Mouse (Mus musculus) myocyte (in vitro differentiated cells): Measurements from ENCODE around the gene Rapgef6.
A peak's percentile ranks its signal among the peaks of the same experiment; 100 is the strongest.

Experiments
- CEBPB ChIP-seq: IDR thresholded peaks from 2 replicates; pipeline ENCODE4 v1.6.1; 2011; ENCODE audit warnings: mild to moderate bottlenecking, moderate library complexity; ENCODE audit not compliant: poor library complexity, insufficient read depth, severe bottlenecking
- E2F4 ChIP-seq: IDR thresholded peaks from one replicate; pipeline ENCODE4 v1.6.1; 2011; ENCODE audit warnings: mild to moderate bottlenecking, control low read depth, moderate library complexity; ENCODE audit not compliant: insufficient read depth
- MAX ChIP-seq: IDR thresholded peaks from one replicate; pipeline ENCODE4 v1.6.1; 2011; ENCODE audit warnings: low read depth, mild to moderate bottlenecking, control low read depth
- MYOG ChIP-seq, 3 experiments: IDR thresholded peaks; one replicate each; pipeline ENCODE4 v1.6.1; 2011; ENCODE audit warnings: control low read depth in 2 of 3, low read depth in 2 of 3, mild to moderate bottlenecking in 2 of 3; ENCODE audit not compliant: insufficient read length in 2 of 3, control insufficient read depth in 1 of 3, insufficient read depth in 1 of 3
- POLR2A ChIP-seq: IDR thresholded peaks from one replicate; pipeline ENCODE4 v1.6.1; 2011; ENCODE audit warnings: low read depth, mild to moderate bottlenecking, control low read depth, moderate library complexity; ENCODE audit not compliant: insufficient read length
- USF1 ChIP-seq: IDR thresholded peaks from one replicate; pipeline ENCODE4 v1.6.1; 2011; ENCODE audit warnings: low read depth, mild to moderate bottlenecking, control low read depth, moderate library complexity

DNA sequence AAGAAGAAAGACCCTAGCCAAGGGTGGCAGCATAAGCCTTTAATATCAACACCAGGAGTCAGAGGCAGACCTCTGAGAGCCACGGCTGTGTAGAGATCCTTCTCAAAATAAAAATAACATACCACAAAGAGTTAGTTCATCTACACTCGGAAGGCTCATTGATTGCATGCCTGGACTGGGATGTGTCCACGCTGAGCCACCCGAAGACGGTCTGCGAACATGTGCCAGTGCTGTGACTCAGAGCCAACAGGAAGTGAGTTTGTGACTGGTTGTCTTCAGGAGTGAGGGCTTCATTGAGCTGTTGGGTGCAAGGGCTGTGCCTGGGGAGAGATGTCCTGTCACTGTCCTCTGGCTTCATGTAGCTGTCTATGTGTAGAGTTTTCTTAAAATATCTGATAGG, 171.0 kb downstream of the Rapgef6 start:
- TF ChIP-seq POLR2A (no peak), USF1 (no peak), CEBPB (no peak), MYOG (IDR thresholded peaks at IDR 0.05; ENCODE audit: control insufficient read depth in 1 of 3, insufficient read depth in 1 of 3, insufficient read length in 2 of 3, low read depth in 2 of 3) (peak in 1 of 3 experiments; percentile 21), MAX (no peak), E2F4 (no peak)
